Mouse (Mus musculus) lung, adult 2 months (tissue): ENCODE results near the gene Rdh9.

Source experiments
- CTCF ChIP-seq: fragments of 200-500 bp; IDR thresholded peaks from 2 replicates; pipeline ENCODE4 v1.5.1; 2011; ENCODE audit warnings: mild to moderate bottlenecking, low read length, control low read depth; ENCODE audit not compliant: insufficient read depth
- POLR2A ChIP-seq: fragments of 200-500 bp; IDR thresholded peaks from 2 replicates; pipeline ENCODE4 v1.6.1; 2011; ENCODE audit warnings: low read depth, mild to moderate bottlenecking, control low read depth, low read length, borderline replicate concordance; ENCODE audit errors: extremely low read depth

DNA sequence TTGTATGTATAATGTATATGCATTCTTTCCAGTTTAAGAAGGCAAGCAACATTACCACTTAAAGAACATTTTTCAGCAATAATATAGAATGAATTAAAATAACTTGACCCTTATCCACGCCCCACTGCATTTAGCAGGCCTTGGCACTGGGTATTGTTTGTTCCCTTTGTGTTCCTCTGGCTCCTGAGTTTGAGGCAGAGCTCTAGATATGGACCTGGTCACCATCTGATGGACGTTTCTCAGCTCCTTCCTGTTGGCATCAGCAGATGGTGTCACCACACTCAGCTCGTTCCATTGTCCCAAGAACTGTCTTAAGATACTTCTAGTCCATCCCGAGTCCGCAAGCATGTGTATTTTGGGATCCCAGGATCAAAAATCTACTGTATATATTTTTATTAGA lies 26.1 kb downstream of the Rdh9 start:
- TF ChIP-seq CTCF: no peak
- TF ChIP-seq POLR2A: no peak
